Mouse (Mus musculus): ENCODE data around the gene Smim15. TPM values are rescaled to one million over a fixed set of nuclear protein-coding genes. Genes with fewer than 3 reads are reported as not detected.
A peak's percentile ranks its signal among the peaks of the same experiment; 100 is the strongest.

Smim15 gene
- 32.3 and 32.7 TPM in 2 replicates for polyA plus RNA-seq (2014; fragmentation: Nextera tagmentation; extraction: Ambion mirVana)

GRCm38 (mm10) chr13:108044222-108044941 lies at the start of gene Smim15:
Gene Smim15, plus strand, starts transcription at chr13:108044446.
- ATAC-seq (replicated peaks; ENCODE audit: insufficient number of reproducible peaks, low FRiP score, low TSS enrichment) = peak; percentile 96
- Histone ChIP-seq H3K9me3 (replicated peaks; ENCODE audit: control insufficient read depth, low read length) (no peaks in the 10 kb centered on the region), H3K27me3 (ENCODE audit: control insufficient read depth, insufficient read depth, low read length) (no peaks in the 10 kb centered on the region), H3K4me3 (ENCODE audit: low read depth, low read length) (peak within 1 kb of the TSS; percentile 95), H3K27ac (ENCODE audit: low read depth, low read length) (peak within 1 kb of the TSS; percentile 92), H3K4me1 (ENCODE audit: control insufficient read depth, insufficient read depth, low read length) (peaks cover 14% of the 10 kb centered on the region), H3K36me3 (ENCODE audit: control insufficient read depth, insufficient read depth, low read length) (peaks cover 3% of the 10 kb centered on the region; the same call in 1 of the 2 replicates), H3K4me2 (peak within 1 kb of the TSS; percentile 87), H3K9ac (ENCODE audit: low read depth, low read length) (peak within 1 kb of the TSS; percentile 96)
- WGBS (ENCODE audit: insufficient replicate concordance) = under 1% methylated on average over 62 of the region's 71 CpGs

- H3K27me3 ChIP-seq (ENCODE audit: control insufficient read depth, insufficient read depth, low read length) = no peaks in the 10 kb centered on the region
- H3K27ac ChIP-seq (ENCODE audit: low read depth, low read length) = no peak overlapping the region
- H3K9me3 ChIP-seq (replicated peaks; ENCODE audit: control insufficient read depth, low read length) = no peaks in the 10 kb centered on the region
- H3K4me3 ChIP-seq (ENCODE audit: low read depth, low read length) = no peak overlapping the region
- 62% methylated on average over 7 of the region's 7 CpGs for WGBS (ENCODE audit: insufficient replicate concordance)
- no peak overlapping the region for H3K4me2 ChIP-seq
- no peaks in the 10 kb centered on the region for H3K4me1 ChIP-seq (ENCODE audit: control insufficient read depth, insufficient read depth, low read length)
- no peak overlapping the region for H3K9ac ChIP-seq (ENCODE audit: low read depth, low read length)
- H3K36me3 ChIP-seq (ENCODE audit: control insufficient read depth, insufficient read depth, low read length) = no peaks in the 10 kb centered on the region
- no peak for ATAC-seq (replicated peaks; ENCODE audit: insufficient number of reproducible peaks, low FRiP score, low TSS enrichment)
These were observed 49.0 kb upstream of the Smim15 start for GRCm38 (mm10) chr13:107995211-107995610.

DNA sequence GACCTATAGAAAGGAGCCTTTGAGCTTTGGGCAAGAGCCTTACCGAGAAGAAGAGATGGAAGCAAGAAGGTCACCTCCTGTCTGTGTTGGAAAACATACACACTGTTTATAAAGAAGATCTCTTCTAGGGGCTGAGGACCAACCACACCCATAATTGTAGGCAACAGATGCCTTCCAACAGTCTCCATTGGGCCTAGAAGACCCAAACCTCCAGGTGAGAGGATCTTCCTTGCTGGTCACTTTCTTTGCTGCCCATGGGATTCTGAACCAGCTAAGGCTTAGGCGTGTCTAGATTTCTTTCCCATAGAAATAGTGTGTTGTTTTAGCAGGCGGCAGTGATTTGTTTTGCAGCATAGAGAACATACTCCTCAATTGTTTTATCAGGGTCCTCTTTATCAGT lies 47.9 kb upstream of the Smim15 start:
- ATAC-seq (replicated peaks; ENCODE audit: insufficient number of reproducible peaks, low FRiP score, low TSS enrichment) = no peak
- Histone ChIP-seq H3K9me3 (replicated peaks; ENCODE audit: control insufficient read depth, low read length) (no peaks in the 10 kb centered on the region), H3K4me3 (ENCODE audit: low read depth, low read length) (no peak overlapping the region), H3K27me3 (ENCODE audit: control insufficient read depth, insufficient read depth, low read length) (no peaks in the 10 kb centered on the region), H3K9ac (ENCODE audit: low read depth, low read length) (no peak overlapping the region), H3K4me2 (no peak overlapping the region), H3K36me3 (ENCODE audit: control insufficient read depth, insufficient read depth, low read length) (no peaks in the 10 kb centered on the region), H3K27ac (ENCODE audit: low read depth, low read length) (no peak overlapping the region), H3K4me1 (ENCODE audit: control insufficient read depth, insufficient read depth, low read length) (no peaks in the 10 kb centered on the region)
- 84% methylated on average over 3 of the region's 3 CpGs for WGBS (ENCODE audit: insufficient replicate concordance)

DNA sequence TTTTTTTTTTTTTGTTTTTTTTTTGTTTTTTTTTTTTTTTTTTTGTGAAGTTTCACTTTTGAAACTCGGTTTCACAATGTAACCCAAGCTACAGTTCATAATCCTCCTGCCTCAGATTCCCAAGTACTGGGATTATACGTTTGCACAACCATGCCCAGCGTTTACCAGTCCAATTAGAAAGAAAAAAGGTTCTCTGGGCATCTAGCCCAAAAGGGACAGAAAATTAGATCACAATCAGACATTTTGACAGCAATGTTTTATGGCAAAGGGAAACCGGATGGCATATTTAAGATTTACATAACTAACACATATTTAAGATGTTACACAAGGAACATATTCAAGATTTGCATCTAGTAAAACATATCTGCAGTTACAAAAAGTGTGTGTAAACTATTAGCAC lies 36.4 kb upstream of the Smim15 start:
- Histone ChIP-seq H3K9me3 (replicated peaks; ENCODE audit: control insufficient read depth, low read length) (no peaks in the 10 kb centered on the region), H3K36me3 (ENCODE audit: control insufficient read depth, insufficient read depth, low read length) (no peaks in the 10 kb centered on the region), H3K9ac (ENCODE audit: low read depth, low read length) (no peak overlapping the region), H3K4me2 (no peak overlapping the region), H3K27me3 (ENCODE audit: control insufficient read depth, insufficient read depth, low read length) (no peaks in the 10 kb centered on the region), H3K4me1 (ENCODE audit: control insufficient read depth, insufficient read depth, low read length) (no peaks in the 10 kb centered on the region), H3K4me3 (ENCODE audit: low read depth, low read length) (no peak overlapping the region), H3K27ac (ENCODE audit: low read depth, low read length) (no peak overlapping the region)
- no peak for ATAC-seq (replicated peaks; ENCODE audit: insufficient number of reproducible peaks, low FRiP score, low TSS enrichment)
- 77% methylated on average over 4 of the region's 4 CpGs for WGBS (ENCODE audit: insufficient replicate concordance)

DNA sequence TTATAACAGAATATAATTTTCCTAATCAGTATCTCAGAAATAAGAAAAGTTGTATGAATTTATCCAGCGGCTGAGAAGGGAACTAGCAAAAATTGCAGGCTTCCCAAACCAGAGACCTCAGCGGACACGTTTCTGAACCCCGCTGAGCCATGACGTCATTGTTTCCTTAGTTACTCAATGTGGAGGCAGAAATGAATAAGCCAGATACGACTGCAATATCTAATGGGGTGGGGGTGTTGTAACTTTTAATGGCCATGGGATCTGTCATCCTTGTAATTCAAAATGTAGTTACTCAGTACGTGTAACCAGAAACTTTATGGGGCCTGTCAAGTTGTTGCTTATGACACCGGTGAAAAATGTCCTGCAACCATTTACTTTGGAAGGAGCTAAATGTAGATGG lies 31.1 kb upstream of the Smim15 start:
- H3K9me3 ChIP-seq (replicated peaks; ENCODE audit: control insufficient read depth, low read length) = no peaks in the 10 kb centered on the region
- 85% methylated on average over 8 of the region's 8 CpGs for WGBS (ENCODE audit: insufficient replicate concordance)
- no peaks in the 10 kb centered on the region for H3K27me3 ChIP-seq (ENCODE audit: control insufficient read depth, insufficient read depth, low read length)

DNA sequence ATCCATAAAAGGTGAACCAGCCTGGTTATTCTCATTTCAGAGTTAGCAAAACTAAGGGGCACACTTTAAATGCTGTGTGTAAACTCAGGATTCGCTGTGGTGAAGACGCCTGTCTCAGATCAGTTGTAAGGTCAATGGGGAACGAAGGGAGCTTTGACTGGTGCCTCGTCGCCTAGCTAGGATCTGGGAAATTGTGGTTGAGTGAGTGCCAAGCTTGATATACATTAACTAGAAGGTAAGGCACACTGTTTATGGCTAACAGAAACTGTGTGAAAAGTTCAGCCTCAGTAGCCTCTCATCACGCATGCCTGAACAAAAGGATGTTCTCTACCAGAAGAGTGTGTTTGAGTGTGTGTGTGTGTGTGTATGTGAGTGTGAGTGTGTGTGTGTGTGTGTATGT lies 30.4 kb upstream of the Smim15 start:
- H3K9ac ChIP-seq (ENCODE audit: low read depth, low read length) = no peak overlapping the region
- H3K4me1 ChIP-seq (ENCODE audit: control insufficient read depth, insufficient read depth, low read length) = no peaks in the 10 kb centered on the region
- no peaks in the 10 kb centered on the region for H3K27me3 ChIP-seq (ENCODE audit: control insufficient read depth, insufficient read depth, low read length)
- H3K9me3 ChIP-seq (replicated peaks; ENCODE audit: control insufficient read depth, low read length) = no peaks in the 10 kb centered on the region
- no peak for ATAC-seq (replicated peaks; ENCODE audit: insufficient number of reproducible peaks, low FRiP score, low TSS enrichment)
- H3K4me3 ChIP-seq (ENCODE audit: low read depth, low read length) = no peak overlapping the region
- WGBS (ENCODE audit: insufficient replicate concordance) = 75% methylated on average over 6 of the region's 6 CpGs
- no peak overlapping the region for H3K4me2 ChIP-seq
- no peaks in the 10 kb centered on the region for H3K36me3 ChIP-seq (ENCODE audit: control insufficient read depth, insufficient read depth, low read length)
- no peak overlapping the region for H3K27ac ChIP-seq (ENCODE audit: low read depth, low read length)

More for the DNA sequence above, 31.1 kb upstream of the Smim15 start:
- no peak overlapping the region for H3K4me2 ChIP-seq
- H3K36me3 ChIP-seq (ENCODE audit: control insufficient read depth, insufficient read depth, low read length) = no peaks in the 10 kb centered on the region
- no peak for ATAC-seq (replicated peaks; ENCODE audit: insufficient number of reproducible peaks, low FRiP score, low TSS enrichment)
- no peak overlapping the region for H3K27ac ChIP-seq (ENCODE audit: low read depth, low read length)
- no peaks in the 10 kb centered on the region for H3K4me1 ChIP-seq (ENCODE audit: control insufficient read depth, insufficient read depth, low read length)
- no peak overlapping the region for H3K4me3 ChIP-seq (ENCODE audit: low read depth, low read length)
- no peak overlapping the region for H3K9ac ChIP-seq (ENCODE audit: low read depth, low read length)

- Histone ChIP-seq H3K27me3 (ENCODE audit: control insufficient read depth, insufficient read depth, low read length) (no peaks in the 10 kb centered on the region), H3K9me3 (replicated peaks; ENCODE audit: control insufficient read depth, low read length) (no peaks in the 10 kb centered on the region), H3K4me1 (ENCODE audit: control insufficient read depth, insufficient read depth, low read length) (no peaks in the 10 kb centered on the region), H3K9ac (ENCODE audit: low read depth, low read length) (no peak overlapping the region), H3K4me2 (no peak overlapping the region), H3K36me3 (ENCODE audit: control insufficient read depth, insufficient read depth, low read length) (no peaks in the 10 kb centered on the region), H3K4me3 (ENCODE audit: low read depth, low read length) (no peak overlapping the region), H3K27ac (ENCODE audit: low read depth, low read length) (no peak overlapping the region)
- no peak for ATAC-seq (replicated peaks; ENCODE audit: insufficient number of reproducible peaks, low FRiP score, low TSS enrichment)
- WGBS (ENCODE audit: insufficient replicate concordance) = 77% methylated on average over 6 of the region's 6 CpGs
These were observed 29.1 kb upstream of the Smim15 start for GRCm38 (mm10) chr13:108015166-108015565.

DNA sequence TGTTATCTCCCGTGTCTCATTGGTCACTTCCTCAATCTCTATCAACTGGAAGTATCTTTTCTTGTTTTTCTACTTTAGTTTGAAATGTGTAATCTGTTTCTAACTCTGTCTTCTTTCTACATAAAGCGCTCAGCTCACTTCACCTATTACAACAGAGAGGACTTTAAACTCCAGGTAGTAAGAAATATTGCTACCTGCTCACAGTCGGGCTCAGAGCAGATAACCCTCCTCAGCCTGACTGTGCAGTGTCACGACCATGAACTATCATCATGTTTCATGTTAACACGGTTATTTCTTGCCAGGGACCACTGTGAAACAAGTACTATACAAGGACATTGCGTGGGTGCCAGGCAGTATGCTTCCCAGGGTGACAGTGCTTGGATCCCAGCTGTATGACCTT lies 26.9 kb upstream of the Smim15 start:
- H3K4me1 ChIP-seq (ENCODE audit: control insufficient read depth, insufficient read depth, low read length) = no peaks in the 10 kb centered on the region
- H3K27ac ChIP-seq (ENCODE audit: low read depth, low read length) = no peak overlapping the region
- H3K4me3 ChIP-seq (ENCODE audit: low read depth, low read length) = no peak overlapping the region
- 70% methylated on average over 6 of the region's 6 CpGs for WGBS (ENCODE audit: insufficient replicate concordance)
- no peaks in the 10 kb centered on the region for H3K9me3 ChIP-seq (replicated peaks; ENCODE audit: control insufficient read depth, low read length)
- H3K4me2 ChIP-seq = no peak overlapping the region
- no peaks in the 10 kb centered on the region for H3K27me3 ChIP-seq (ENCODE audit: control insufficient read depth, insufficient read depth, low read length)
- no peaks in the 10 kb centered on the region for H3K36me3 ChIP-seq (ENCODE audit: control insufficient read depth, insufficient read depth, low read length)
- no peak for ATAC-seq (replicated peaks; ENCODE audit: insufficient number of reproducible peaks, low FRiP score, low TSS enrichment)
- no peak overlapping the region for H3K9ac ChIP-seq (ENCODE audit: low read depth, low read length)

GRCm38 (mm10) chr13:108025802-108026201 lies 18.4 kb upstream of the Smim15 start:
- WGBS (ENCODE audit: insufficient replicate concordance) = 42% methylated on average over 3 of the region's 3 CpGs
- H3K27ac ChIP-seq (ENCODE audit: low read depth, low read length) = no peak overlapping the region

More at GRCm38 (mm10) chr13:108025802-108026201, 18.4 kb upstream of the Smim15 start:
- H3K9me3 ChIP-seq (replicated peaks; ENCODE audit: control insufficient read depth, low read length) = 0 out of 2 replicates have a peak, but pooled peaks cover 2% of the 10 kb centered on the region
- no peak overlapping the region for H3K4me3 ChIP-seq (ENCODE audit: low read depth, low read length)
- ATAC-seq (replicated peaks; ENCODE audit: insufficient number of reproducible peaks, low FRiP score, low TSS enrichment) = no peak
- H3K36me3 ChIP-seq (ENCODE audit: control insufficient read depth, insufficient read depth, low read length) = no peaks in the 10 kb centered on the region
- H3K9ac ChIP-seq (ENCODE audit: low read depth, low read length) = no peak overlapping the region
- H3K27me3 ChIP-seq (ENCODE audit: control insufficient read depth, insufficient read depth, low read length) = no peaks in the 10 kb centered on the region
- H3K4me2 ChIP-seq = no peak overlapping the region
- no peaks in the 10 kb centered on the region for H3K4me1 ChIP-seq (ENCODE audit: control insufficient read depth, insufficient read depth, low read length)
